Mouse (Mus musculus) embryonic fibroblast, embryonic 13.5 days (primary cell): ENCODE results near the gene Fbxw4. TPM values are rescaled to one million over a fixed set of nuclear protein-coding genes. Genes with fewer than 3 reads are reported as not detected.
"Not testable (repeated sequence)": the region's sequence is repeated elsewhere in the genome, so short reads cannot be mapped to it uniquely, and the experiment has no call there.

Experiments
- H3K27ac ChIP-seq: 2 replicates; pipeline ENCODE4 v1.5.1; 2012; ENCODE audit warnings: low read length, control low read depth, inconsistent platforms; ENCODE audit not compliant: insufficient read depth
- H3K4me1 ChIP-seq: 2 replicates; pipeline ENCODE4 v1.6.1; 2011; ENCODE audit warnings: low read length; ENCODE audit not compliant: control insufficient read depth, insufficient read depth
- H3K4me3 ChIP-seq: 2 replicates; pipeline ENCODE4 v1.5.1; 2011; ENCODE audit warnings: mild to moderate bottlenecking, control low read depth, low read length; ENCODE audit not compliant: insufficient read depth
- CTCF ChIP-seq: IDR thresholded peaks from 2 replicates; pipeline ENCODE4 v1.5.1; 2011; ENCODE audit warnings: mild to moderate bottlenecking, control low read depth, low read length, moderate library complexity, borderline replicate concordance; ENCODE audit not compliant: insufficient read depth
- POLR2A ChIP-seq: IDR thresholded peaks from 2 replicates; pipeline ENCODE4 v1.6.1; 2011; ENCODE audit warnings: low read depth, mild to moderate bottlenecking, control low read depth, low read length, moderate library complexity
- polyA plus RNA-seq: library from polyadenylated mRNA; stranded (reverse); fragments of >200 nt; gene quantifications from 2 replicates; pipeline ENCODE4 v1.2.4, GENCODE M21; 2011; ENCODE audit warnings: low read depth; ENCODE audit not compliant: missing spikeins, insufficient read length

Gene Fbxw4
- polyA plus RNA-seq, 1 experiment: 18.0 TPM

GRCm38 (mm10) chr19:45657828-45658227 is 2.3 kb downstream of the Fbxw4 start:
- Histone ChIP-seq H3K4me1 (peaks cover 7% of the 10 kb centered on the region; the same call in 1 of the 2 replicates), H3K4me3 (no peak overlapping the region), H3K27ac (no peak overlapping the region)
- TF ChIP-seq POLR2A (no peak), CTCF (no peak)

- H3K4me3 ChIP-seq: no peak overlapping the region
- H3K27ac ChIP-seq: no peak overlapping the region
- peaks cover 10% of the 10 kb centered on the region for H3K4me1 ChIP-seq
- TF ChIP-seq POLR2A (no peak), CTCF (no peak)
Measured at GRCm38 (mm10) chr19:45656810-45657595, 3.1 kb downstream of the Fbxw4 start.

GRCm38 (mm10) chr19:45655870-45656269 is 4.2 kb downstream of the Fbxw4 start:
- Histone ChIP-seq H3K27ac (no peak overlapping the region), H3K4me3 (no peak overlapping the region), H3K4me1 (peaks cover 12% of the 10 kb centered on the region)
- TF ChIP-seq POLR2A: no peak

GRCm38 (mm10) chr19:45653986-45654385 is 6.1 kb downstream of the Fbxw4 start:
- Histone ChIP-seq H3K4me1 (peaks cover 12% of the 10 kb centered on the region), H3K27ac (no peak overlapping the region), H3K4me3 (no peak overlapping the region)
- no peak for TF ChIP-seq POLR2A
- no peak for TF ChIP-seq CTCF

GRCm38 (mm10) chr19:45652286-45652988 is 7.7 kb downstream of the Fbxw4 start:
- Histone ChIP-seq H3K27ac (peak overlapping the region; percentile 76), H3K4me3 (no peak overlapping the region), H3K4me1 (peaks cover 12% of the 10 kb centered on the region)
- no peak for TF ChIP-seq POLR2A
- TF ChIP-seq CTCF: no peak

GRCm38 (mm10) chr19:45651524-45651923 is 8.6 kb downstream of the Fbxw4 start:
- TF ChIP-seq CTCF (no peak), POLR2A (no peak)
- no peak overlapping the region for H3K4me3 ChIP-seq
- peaks cover 16% of the 10 kb centered on the region for H3K4me1 ChIP-seq
- H3K27ac ChIP-seq: peak overlapping the region; percentile 24; the same call in 1 of the 2 replicates

GRCm38 (mm10) chr19:45649776-45650175 is 10.3 kb downstream of the Fbxw4 start:
- TF ChIP-seq POLR2A (no peak), CTCF (no peak)
- peaks cover 11% of the 10 kb centered on the region for H3K4me1 ChIP-seq
- H3K4me3 ChIP-seq: no peak overlapping the region
- no peak overlapping the region for H3K27ac ChIP-seq

- not testable (repeated sequence) for H3K4me3 ChIP-seq, H3K27ac ChIP-seq
- H3K4me1 ChIP-seq: peaks cover 11% of the 10 kb centered on the region
Measured at GRCm38 (mm10) chr19:45648469-45648868, 11.6 kb downstream of the Fbxw4 start.

- H3K27ac ChIP-seq: no peak overlapping the region
- no peak for TF ChIP-seq POLR2A
- TF ChIP-seq CTCF: no peak
Measured at GRCm38 (mm10) chr19:45646866-45647265, 13.2 kb downstream of the Fbxw4 start.

GRCm38 (mm10) chr19:45640691-45641090 is 19.4 kb downstream of the Fbxw4 start:
- TF ChIP-seq CTCF (no peak), POLR2A (no peak)
- Histone ChIP-seq H3K4me3 (no peak overlapping the region), H3K4me1 (no peaks in the 10 kb centered on the region), H3K27ac (no peak overlapping the region)

More at GRCm38 (mm10) chr19:45646866-45647265, 13.2 kb downstream of the Fbxw4 start:
- Histone ChIP-seq H3K4me3 (no peak overlapping the region), H3K4me1 (peaks cover 4% of the 10 kb centered on the region)

GRCm38 (mm10) chr19:45635960-45636359 is 24.2 kb downstream of the Fbxw4 start:
- Histone ChIP-seq H3K27ac (no peak overlapping the region), H3K4me1 (no peaks in the 10 kb centered on the region), H3K4me3 (no peak overlapping the region)
- TF ChIP-seq POLR2A (no peak), CTCF (no peak)
